In the genomic region with DNA sequence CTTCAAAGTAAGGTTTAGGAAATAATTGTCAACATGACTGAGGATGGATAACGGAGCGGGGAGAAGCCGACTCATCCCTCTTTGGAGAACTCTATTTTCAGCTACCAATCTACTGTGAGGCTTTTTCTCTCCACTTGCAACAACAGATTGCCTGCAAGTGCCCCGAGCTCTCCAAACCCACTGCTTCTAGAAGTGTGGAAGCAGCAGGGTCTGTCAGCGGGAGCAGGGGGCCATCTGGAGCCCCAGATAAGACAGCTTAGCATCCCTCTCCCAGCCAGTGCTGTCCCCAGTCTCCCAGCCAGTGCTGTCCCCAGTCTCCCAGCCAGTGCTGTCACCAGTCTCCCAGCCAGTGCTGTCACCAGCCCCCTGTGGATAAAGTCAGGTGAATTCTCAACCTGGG, we compare ENCODE assay signal across 17 mouse cellular contexts. TPM values are rescaled to one million over a fixed set of nuclear protein-coding genes. Genes with fewer than 3 reads are reported as not detected.
DNase-seq lines count a peak whose midpoint lies in the region; ATAC-seq lines count a peak whose summit lies in the region.
"Had no signal": no experiment of that assay in that cellular context is flagged by ENCODE, and none has a peak within 500 bp of the region (broad histone marks: within the 10 kb centered on the region; RNA-seq: fewer than 3 reads in every experiment).

No protein-coding gene starts in this region.

- no peaks in the 10 kb centered on the region; the same call in 1 of the 2 replicates for H3K9me3 ChIP-seq in hindbrain, embryonic 16.5 days (ENCODE audit: control insufficient read depth, low read length)
- no peaks in the 10 kb centered on the region for H3K9me3 ChIP-seq in hindbrain, embryonic 10.5 days
- H3K9me3 ChIP-seq: embryonic facial prominence, embryonic 15.5 days; limb, embryonic 10.5 days; liver, embryonic 15.5 days had no signal

- no peak overlapping the region for H3K4me2 ChIP-seq in hindbrain, embryonic 16.5 days (ENCODE audit: low read length)
- H3K4me2 ChIP-seq: embryonic facial prominence, embryonic 15.5 days; liver, embryonic 15.5 days; midbrain, embryonic 12.5 days had no signal

- H3K27ac ChIP-seq in hindbrain, embryonic 16.5 days (ENCODE audit: low read depth, low read length): no peak overlapping the region
- H3K27ac ChIP-seq in hindbrain, embryonic 10.5 days: no peak overlapping the region
- H3K27ac ChIP-seq: embryonic facial prominence, embryonic 15.5 days; limb, embryonic 10.5 days; liver, embryonic 15.5 days; midbrain, embryonic 12.5 days had no signal

- 75% methylated on average over 5 of the region's 5 CpGs for WGBS in hindbrain, embryonic 16.5 days
- 81% methylated on average over 5 of the region's 5 CpGs for WGBS in hindbrain, embryonic 10.5 days

- H3K36me3 ChIP-seq in hindbrain, embryonic 16.5 days (ENCODE audit: control insufficient read depth, insufficient read depth, low read length): no peaks in the 10 kb centered on the region
- H3K36me3 ChIP-seq in hindbrain, embryonic 10.5 days: no peaks in the 10 kb centered on the region
- H3K36me3 ChIP-seq: embryonic facial prominence, embryonic 15.5 days; limb, embryonic 10.5 days; liver, embryonic 15.5 days; midbrain, embryonic 12.5 days had no signal

- no peak overlapping the region for H3K4me3 ChIP-seq in hindbrain, embryonic 16.5 days (ENCODE audit: low read length)
- H3K4me3 ChIP-seq in hindbrain, embryonic 10.5 days: no peak overlapping the region
- H3K4me3 ChIP-seq: embryonic facial prominence, embryonic 15.5 days; limb, embryonic 10.5 days; liver, embryonic 15.5 days; midbrain, embryonic 12.5 days had no signal

- no peaks in the 10 kb centered on the region for H3K27me3 ChIP-seq in hindbrain, embryonic 16.5 days (replicated peaks; ENCODE audit: control insufficient read depth, insufficient read depth, low read length)
- peaks cover 2% of the 10 kb centered on the region; the same call in 1 of the 2 replicates for H3K27me3 ChIP-seq in hindbrain, embryonic 10.5 days (ENCODE audit: insufficient read depth, poor library complexity, severe bottlenecking)
- H3K27me3 ChIP-seq: embryonic facial prominence, embryonic 15.5 days; midbrain, embryonic 12.5 days had no signal

- H3K9ac ChIP-seq in hindbrain, embryonic 16.5 days (ENCODE audit: low read depth, low read length): no peak overlapping the region
- H3K9ac ChIP-seq: embryonic facial prominence, embryonic 15.5 days; liver, embryonic 15.5 days; midbrain, embryonic 12.5 days had no signal

- peak; percentile 64; the same call in 1 of the 2 replicates for ATAC-seq in hindbrain, embryonic 16.5 days
- no peak for ATAC-seq in megakaryocyte-erythroid progenitor cell, adult 5-6 weeks (replicated peaks; ENCODE audit: low FRiP score, low TSS enrichment, poor library complexity, severe bottlenecking)
- ATAC-seq: CD4-positive, CD25-positive, alpha-beta regulatory T cell, adult 4 months; inflammation-experienced regulatory T-cells, adult 6 months had no signal

- H3K4me1 ChIP-seq in hindbrain, embryonic 16.5 days (ENCODE audit: control insufficient read depth, insufficient read depth, low read depth, low read length): no peaks in the 10 kb centered on the region
- 0 out of 2 replicates have a peak, but pooled peaks cover 7% of the 10 kb centered on the region for H3K4me1 ChIP-seq in hindbrain, embryonic 10.5 days (replicated peaks)
- H3K4me1 ChIP-seq: embryonic facial prominence, embryonic 15.5 days; limb, embryonic 10.5 days; liver, embryonic 15.5 days; midbrain, embryonic 12.5 days had no signal

- DNase-seq in hindbrain, embryonic 10.5 days (ENCODE audit: low spot score): no peak
- DNase-seq in right cerebral cortex, postnatal 10 days (ENCODE audit: low spot score in 2 of 2): peak; percentile 65 to 76
- no peak for DNase-seq in right cerebral cortex, postnatal 25 days
- peak; percentile 65 to 73 for DNase-seq in cerebellum, postnatal 25 days
- no peak for DNase-seq in urinary bladder, adult 18-20 months (ENCODE audit: low spot score in 2 of 2)
- DNase-seq: adrenal gland, postnatal 36 days; heart, adult 18-20 months; lung, postnatal 14 days had no signal

RNA-seq across cellular contexts. Expression of a gene that starts 48.2 kb away (rescaled TPM):
- polyA plus RNA-seq in hindbrain, embryonic 16.5 days (2015; fragmentation: Nextera tagmentation; extraction: Ambion mirVana): 34.7 and 36.5 TPM in 2 replicates
- 1.5 and 3.7 TPM in 2 replicates for polyA plus RNA-seq in hindbrain, embryonic 10.5 days (2016; fragmentation: Nextera tagmentation; extraction: Ambion mirVana)
- total RNA-seq in megakaryocyte-erythroid progenitor cell, adult 5-6 weeks (2014; fragmentation: Nextera tagmentation): 1.4 and 5.6 TPM in 2 replicates
- total RNA-seq in megakaryocyte-erythroid progenitor cell, adult 5-6 weeks (2017): 1.2 TPM in 2 replicates
- polyA plus RNA-seq: heart, postnatal 0 days had no signal

Comparison
In these comparisons a context has a peak if more than half of its experiments do, and no peak if none do; other contexts are left out.
1. DNase-seq: peak in right cerebral cortex, postnatal 10 days (2 of 2) and cerebellum, postnatal 25 days (2 of 2); none in hindbrain, embryonic 10.5 days (single experiment), right cerebral cortex, postnatal 25 days (single experiment) and urinary bladder, adult 18-20 months (0 of 2).